Mouse (Mus musculus): ENCODE measurements around the gene Adora3.
A peak's percentile ranks its signal among the peaks of the same experiment; 100 is the strongest.
"Not testable (repeated sequence)": the region's sequence is repeated elsewhere in the genome, so short reads cannot be mapped to it uniquely, and the experiment has no call there.

The Adora3 gene

GRCm38 (mm10) chr3:105900266-105900665, 29.6 kb downstream of the Adora3 start:
- DNase-seq (ENCODE audit: low spot score in 2 of 2) = peak in 1 of 2 experiments; percentile 64

GRCm38 (mm10) chr3:105900716-105901115, 30.1 kb downstream of the Adora3 start:
- DNase-seq (ENCODE audit: low spot score in 2 of 2) = peak; percentile 45 to 73

- no peak for DNase-seq (ENCODE audit: low spot score in 2 of 2)
These were observed 30.8 kb downstream of the Adora3 start for GRCm38 (mm10) chr3:105901468-105901867.

GRCm38 (mm10) chr3:105904213-105904612, 33.6 kb downstream of the Adora3 start:
- no peak for DNase-seq (ENCODE audit: low spot score in 2 of 2)

- DNase-seq (ENCODE audit: low spot score in 2 of 2) = no peak
These were observed 34.1 kb downstream of the Adora3 start for GRCm38 (mm10) chr3:105904721-105905120.

- no peak for DNase-seq (ENCODE audit: low spot score in 2 of 2)
These were observed 37.4 kb downstream of the Adora3 start for GRCm38 (mm10) chr3:105907956-105908655.

- DNase-seq (ENCODE audit: low spot score in 2 of 2) = no peak
These were observed 38.3 kb downstream of the Adora3 start for GRCm38 (mm10) chr3:105908976-105909375.

GRCm38 (mm10) chr3:105910519-105911190, 40.0 kb downstream of the Adora3 start:
- peak; percentile 56 to 72 for DNase-seq (ENCODE audit: low spot score in 2 of 2)

- DNase-seq (ENCODE audit: low spot score in 2 of 2) = peak in 1 of 2 experiments; percentile 50
These were observed 41.6 kb downstream of the Adora3 start for GRCm38 (mm10) chr3:105912097-105912880.

- DNase-seq (ENCODE audit: low spot score in 2 of 2) = no peak
These were observed 43.4 kb downstream of the Adora3 start for GRCm38 (mm10) chr3:105913839-105914681.

GRCm38 (mm10) chr3:105915281-105915680, 44.6 kb downstream of the Adora3 start:
- DNase-seq (ENCODE audit: low spot score in 2 of 2) = no peak

GRCm38 (mm10) chr3:105916455-105916854, 45.8 kb downstream of the Adora3 start:
- DNase-seq (ENCODE audit: low spot score in 2 of 2) = not testable (repeated sequence)

GRCm38 (mm10) chr3:105917656-105918354, 47.1 kb downstream of the Adora3 start:
- DNase-seq (ENCODE audit: low spot score in 2 of 2) = no peak

GRCm38 (mm10) chr3:105918355-105918745, 47.7 kb downstream of the Adora3 start:
- DNase-seq (ENCODE audit: low spot score in 2 of 2) = no peak

GRCm38 (mm10) chr3:105920743-105921142, 50.1 kb downstream of the Adora3 start:
- not testable (repeated sequence) for DNase-seq (ENCODE audit: low spot score in 2 of 2)

- no peak for DNase-seq (ENCODE audit: low spot score in 2 of 2)
These were observed 51.3 kb downstream of the Adora3 start for GRCm38 (mm10) chr3:105921959-105922358.

- DNase-seq (ENCODE audit: low spot score in 2 of 2) = no peak
These were observed 54.0 kb downstream of the Adora3 start for GRCm38 (mm10) chr3:105924616-105925015.

- no peak for DNase-seq (ENCODE audit: low spot score in 2 of 2)
These were observed 57.0 kb downstream of the Adora3 start for GRCm38 (mm10) chr3:105927561-105928194.

GRCm38 (mm10) chr3:105928195-105928569, 57.5 kb downstream of the Adora3 start:
- no peak for DNase-seq (ENCODE audit: low spot score in 2 of 2)

- DNase-seq (ENCODE audit: low spot score in 2 of 2) = no peak
These were observed 58.1 kb downstream of the Adora3 start for GRCm38 (mm10) chr3:105928781-105929180.

Measured in spleen, postnatal 4 days (tissue).